ENCODE assay signal across 30 mouse cellular contexts in genomic region chr9:14843311-14843857, GRCm38 (mm10). TPM values are rescaled to one million over a fixed set of nuclear protein-coding genes. Genes with fewer than 3 reads are reported as not detected.
DNase-seq lines count a peak whose midpoint lies in the region; ATAC-seq and TF ChIP-seq lines count a peak whose summit lies in the region.
"Had no signal": no experiment of that assay in that cellular context is flagged by ENCODE, and none has a peak within 500 bp of the region (broad histone marks: within the 10 kb centered on the region; RNA-seq: fewer than 3 reads in every experiment).

No protein-coding gene starts in this region.

- 91% methylated on average over 6 of the region's 6 CpGs for WGBS in limb, embryonic 13.5 days
- WGBS in liver, embryonic 11.5 days: 92% methylated on average over 6 of the region's 6 CpGs
- 93% methylated on average over 6 of the region's 6 CpGs for WGBS in midbrain, embryonic 15.5 days

- peak overlapping the region; percentile 15; the same call in 1 of the 2 replicates for H3K27ac ChIP-seq in embryonic fibroblast, embryonic 13.5 days (ENCODE audit: insufficient read depth, low read length)
- H3K27ac ChIP-seq in limb, embryonic 13.5 days: 0 out of 2 replicates have a peak overlapping the region, but pooled peaks have one; percentile 48
- H3K27ac ChIP-seq in liver, embryonic 11.5 days (ENCODE audit: low read depth, low read length): no peak overlapping the region
- H3K27ac ChIP-seq in midbrain, embryonic 15.5 days: no peak overlapping the region
- H3K27ac ChIP-seq: embryonic facial prominence, embryonic 10.5 days; embryonic facial prominence, embryonic 13.5 days; forebrain, embryonic 10.5 days; gastrocnemius, adult 2 months; heart, adult 2 months; hindbrain, embryonic 10.5 days; hindbrain, embryonic 13.5 days; intestine, embryonic 15.5 days had no signal

- no peak for ATAC-seq in limb, embryonic 13.5 days (ENCODE audit: low FRiP score, low read depth)
- ATAC-seq in liver, embryonic 11.5 days (replicated peaks; ENCODE audit: low FRiP score): no peak
- ATAC-seq in midbrain, embryonic 15.5 days (replicated peaks): no peak
- ATAC-seq: forebrain, embryonic 13.5 days; forebrain, embryonic 16.5 days; intestine, embryonic 15.5 days had no signal

- peak; percentile 59 for DNase-seq in Muller cell, postnatal 12 days (ENCODE audit: inconsistent ontology term)
- peak; percentile 4 for DNase-seq in NIH3T3 (ENCODE audit: low read depth)
- DNase-seq in liver, embryonic 11.5 days (ENCODE audit: low spot score): no peak
- DNase-seq: adrenal gland, adult 8-10 months; adrenal gland, postnatal 36 days; cerebellum, adult 11 months; cerebellum, adult 2 months; cerebellum, adult 9-11 months; cerebellum, postnatal 36 days; embryo, embryonic 11 days; gastrocnemius, adult 2 months; gastrocnemius, postnatal 14 days; heart, adult 2 months; heart, postnatal 10 days; heart, postnatal 36 days; kidney, adult 11 months had no signal

- H3K4me2 ChIP-seq in limb, embryonic 13.5 days (replicated peaks): no peak overlapping the region
- H3K4me2 ChIP-seq in liver, embryonic 11.5 days: no peak overlapping the region
- H3K4me2 ChIP-seq in midbrain, embryonic 15.5 days: no peak overlapping the region
- H3K4me2 ChIP-seq: embryonic facial prominence, embryonic 13.5 days; forebrain, embryonic 13.5 days; heart, embryonic 12.5 days; heart, embryonic 15.5 days; hindbrain, embryonic 13.5 days; intestine, embryonic 15.5 days had no signal

- no peaks in the 10 kb centered on the region for H3K36me3 ChIP-seq in limb, embryonic 13.5 days
- H3K36me3 ChIP-seq in liver, embryonic 11.5 days (ENCODE audit: control insufficient read depth, insufficient read depth, low read length): no peaks in the 10 kb centered on the region
- H3K36me3 ChIP-seq in midbrain, embryonic 15.5 days (replicated peaks): no peaks in the 10 kb centered on the region
- H3K36me3 ChIP-seq: embryonic facial prominence, embryonic 10.5 days; embryonic facial prominence, embryonic 13.5 days; forebrain, embryonic 10.5 days; heart, embryonic 12.5 days; heart, embryonic 15.5 days; hindbrain, embryonic 10.5 days; hindbrain, embryonic 13.5 days; intestine, embryonic 15.5 days had no signal

- no peak for TF ChIP-seq POLR2A in embryonic fibroblast, embryonic 13.5 days (IDR thresholded peaks at IDR 0.05; ENCODE audit: low read depth, low read length)

- no peak overlapping the region for H3K4me3 ChIP-seq in embryonic fibroblast, embryonic 13.5 days (ENCODE audit: insufficient read depth, low read length)
- H3K4me3 ChIP-seq in limb, embryonic 13.5 days: no peak overlapping the region
- H3K4me3 ChIP-seq in liver, embryonic 11.5 days (ENCODE audit: low read depth, low read length): no peak overlapping the region
- H3K4me3 ChIP-seq in midbrain, embryonic 15.5 days: no peak overlapping the region
- H3K4me3 ChIP-seq: embryonic facial prominence, embryonic 10.5 days; embryonic facial prominence, embryonic 13.5 days; forebrain, embryonic 10.5 days; forebrain, embryonic 13.5 days; gastrocnemius, adult 2 months; heart, adult 2 months; heart, embryonic 12.5 days; heart, embryonic 15.5 days; hindbrain, embryonic 10.5 days; hindbrain, embryonic 13.5 days; intestine, embryonic 15.5 days had no signal

- H3K4me1 ChIP-seq in embryonic fibroblast, embryonic 13.5 days (ENCODE audit: control insufficient read depth, insufficient read depth, low read length): no peaks in the 10 kb centered on the region
- peaks cover 30% of the 10 kb centered on the region for H3K4me1 ChIP-seq in limb, embryonic 13.5 days
- no peaks in the 10 kb centered on the region for H3K4me1 ChIP-seq in liver, embryonic 11.5 days (replicated peaks; ENCODE audit: control insufficient read depth, insufficient read depth, low read length)
- peaks cover 3% of the 10 kb centered on the region; the same call in 1 of the 2 replicates for H3K4me1 ChIP-seq in midbrain, embryonic 15.5 days
- H3K4me1 ChIP-seq: embryonic facial prominence, embryonic 10.5 days; forebrain, embryonic 10.5 days; hindbrain, embryonic 10.5 days had no signal

- no peak for TF ChIP-seq CTCF in embryonic fibroblast, embryonic 13.5 days (IDR thresholded peaks at IDR 0.05; ENCODE audit: borderline replicate concordance, insufficient read depth, low read length)

- no peaks in the 10 kb centered on the region for H3K9me3 ChIP-seq in limb, embryonic 13.5 days
- no peaks in the 10 kb centered on the region for H3K9me3 ChIP-seq in liver, embryonic 11.5 days (ENCODE audit: control insufficient read depth, low read length)
- no peaks in the 10 kb centered on the region for H3K9me3 ChIP-seq in midbrain, embryonic 15.5 days
- H3K9me3 ChIP-seq: embryonic facial prominence, embryonic 10.5 days; embryonic facial prominence, embryonic 13.5 days; forebrain, embryonic 10.5 days; forebrain, embryonic 13.5 days; heart, embryonic 12.5 days; heart, embryonic 15.5 days; hindbrain, embryonic 10.5 days; hindbrain, embryonic 13.5 days; intestine, embryonic 15.5 days had no signal

- no peak overlapping the region for H3K9ac ChIP-seq in limb, embryonic 13.5 days
- no peak overlapping the region for H3K9ac ChIP-seq in liver, embryonic 11.5 days (ENCODE audit: low read depth, low read length)
- no peak overlapping the region for H3K9ac ChIP-seq in midbrain, embryonic 15.5 days
- H3K9ac ChIP-seq: embryonic facial prominence, embryonic 13.5 days; forebrain, embryonic 13.5 days; heart, embryonic 12.5 days; heart, embryonic 15.5 days; hindbrain, embryonic 13.5 days; intestine, embryonic 15.5 days had no signal

- peaks cover 31% of the 10 kb centered on the region; the same call in 1 of the 2 replicates for H3K27me3 ChIP-seq in limb, embryonic 13.5 days
- H3K27me3 ChIP-seq in liver, embryonic 11.5 days (replicated peaks; ENCODE audit: control insufficient read depth, insufficient read depth, low read length): no peaks in the 10 kb centered on the region
- H3K27me3 ChIP-seq in midbrain, embryonic 15.5 days (replicated peaks): no peaks in the 10 kb centered on the region
- H3K27me3 ChIP-seq: embryonic facial prominence, embryonic 13.5 days; forebrain, embryonic 13.5 days; heart, embryonic 12.5 days; heart, embryonic 15.5 days; hindbrain, embryonic 13.5 days; intestine, embryonic 15.5 days had no signal

RNA-seq across cellular contexts. Expression of gene Gpr83, which starts 16.6 kb away (rescaled TPM):
- not detected in 2 replicates for polyA plus RNA-seq in embryonic fibroblast, embryonic 13.5 days (2011; ENCODE audit: insufficient read length, low read depth, missing spikeins)
- polyA plus RNA-seq in limb, embryonic 13.5 days (2015; fragmentation: Nextera tagmentation; extraction: Ambion mirVana): 2.5 and 2.6 TPM in 2 replicates
- not detected in 2 replicates for polyA plus RNA-seq in liver, embryonic 11.5 days (2014; fragmentation: Nextera tagmentation; extraction: Ambion mirVana)
- polyA plus RNA-seq in midbrain, embryonic 15.5 days (2015; fragmentation: Nextera tagmentation; extraction: Ambion mirVana): 3.1 and 3.3 TPM in 2 replicates
- polyA plus RNA-seq: C2C12; heart, embryonic 12.5 days had no signal

RNA-seq across cellular contexts. Expression of gene Ankrd49, which starts 58.7 kb away (rescaled TPM):
- polyA plus RNA-seq in embryonic fibroblast, embryonic 13.5 days (2011; ENCODE audit: insufficient read length, low read depth, missing spikeins): 21.1 and 25.9 TPM in 2 replicates
- polyA plus RNA-seq in limb, embryonic 13.5 days (2015; fragmentation: Nextera tagmentation; extraction: Ambion mirVana): 44.4 and 46.7 TPM in 2 replicates
- 65.1 and 67.8 TPM in 2 replicates for polyA plus RNA-seq in liver, embryonic 11.5 days (2014; fragmentation: Nextera tagmentation; extraction: Ambion mirVana)
- polyA plus RNA-seq in midbrain, embryonic 15.5 days (2015; fragmentation: Nextera tagmentation; extraction: Ambion mirVana): 26.6 and 29.3 TPM in 2 replicates

RNA-seq across cellular contexts. Expression of gene Mre11a, which starts 58.9 kb away (rescaled TPM):
- 39.4 and 50.8 TPM in 2 replicates for polyA plus RNA-seq in embryonic fibroblast, embryonic 13.5 days (2011; ENCODE audit: insufficient read length, low read depth, missing spikeins)
- 23.7 and 28.4 TPM in 2 replicates for polyA plus RNA-seq in limb, embryonic 13.5 days (2015; fragmentation: Nextera tagmentation; extraction: Ambion mirVana)
- polyA plus RNA-seq in liver, embryonic 11.5 days (2014; fragmentation: Nextera tagmentation; extraction: Ambion mirVana): 33.5 and 41.9 TPM in 2 replicates
- polyA plus RNA-seq in midbrain, embryonic 15.5 days (2015; fragmentation: Nextera tagmentation; extraction: Ambion mirVana): 11.3 and 11.5 TPM in 2 replicates

Comparison
In these comparisons a context has a peak if more than half of its experiments do, and no peak if none do; other contexts are left out.
1. H3K27ac ChIP-seq: peak in embryonic fibroblast, embryonic 13.5 days (single experiment) and limb, embryonic 13.5 days (single experiment); none in liver, embryonic 11.5 days (single experiment) and midbrain, embryonic 15.5 days (single experiment).